Mouse (Mus musculus): ENCODE measurements at regions not wholly inside any gene's neighbourhood (a gene's known extent, or its start where the extent isn't known, plus 50 kb on each side); places are given as distances from the start of the nearest gene placed in this dataset.

- H3K27me3 ChIP-seq (ENCODE audit: control insufficient read depth, insufficient read depth, low read length) = no peaks in the 10 kb centered on the region
- no peak overlapping the region for H3K4me2 ChIP-seq (replicated peaks; ENCODE audit: low read depth, low read length)
- ATAC-seq (ENCODE audit: low FRiP score, low TSS enrichment) = no peak
- no peak overlapping the region for H3K4me3 ChIP-seq (ENCODE audit: low read length)
- 68% methylated on average over 1 of the region's 1 CpGs for WGBS
- H3K4me1 ChIP-seq (ENCODE audit: control insufficient read depth, insufficient read depth, low read length) = no peaks in the 10 kb centered on the region
- H3K27ac ChIP-seq (ENCODE audit: low read depth, low read length) = no peak overlapping the region
- H3K9ac ChIP-seq (ENCODE audit: low read depth, low read length) = no peak overlapping the region
- no peaks in the 10 kb centered on the region for H3K9me3 ChIP-seq (ENCODE audit: control insufficient read depth, low read length)
- no peaks in the 10 kb centered on the region for H3K36me3 ChIP-seq (ENCODE audit: control insufficient read depth, insufficient read depth, low read length)
Measured at GRCm38 (mm10) chr8:53939519-53939918, 137.9 kb upstream of the Vegfc start.

GRCm38 (mm10) chr8:53941144-53941543 lies 136.3 kb upstream of the Vegfc start:
- no peak overlapping the region for H3K4me2 ChIP-seq (replicated peaks; ENCODE audit: low read depth, low read length)
- no peaks in the 10 kb centered on the region for H3K9me3 ChIP-seq (ENCODE audit: control insufficient read depth, low read length)
- 94% methylated on average over 2 of the region's 2 CpGs for WGBS
- no peak overlapping the region for H3K27ac ChIP-seq (ENCODE audit: low read depth, low read length)
- no peaks in the 10 kb centered on the region for H3K36me3 ChIP-seq (ENCODE audit: control insufficient read depth, insufficient read depth, low read length)
- H3K9ac ChIP-seq (ENCODE audit: low read depth, low read length) = no peak overlapping the region
- no peaks in the 10 kb centered on the region for H3K4me1 ChIP-seq (ENCODE audit: control insufficient read depth, insufficient read depth, low read length)
- no peaks in the 10 kb centered on the region for H3K27me3 ChIP-seq (ENCODE audit: control insufficient read depth, insufficient read depth, low read length)
- ATAC-seq (ENCODE audit: low FRiP score, low TSS enrichment) = no peak
- no peak overlapping the region for H3K4me3 ChIP-seq (ENCODE audit: low read length)

GRCm38 (mm10) chr8:53945561-53945960 lies 131.8 kb upstream of the Vegfc start:
- Histone ChIP-seq H3K9me3 (ENCODE audit: control insufficient read depth, low read length) (no peaks in the 10 kb centered on the region), H3K4me2 (replicated peaks; ENCODE audit: low read depth, low read length) (no peak overlapping the region), H3K4me1 (ENCODE audit: control insufficient read depth, insufficient read depth, low read length) (no peaks in the 10 kb centered on the region), H3K27ac (ENCODE audit: low read depth, low read length) (no peak overlapping the region), H3K27me3 (ENCODE audit: control insufficient read depth, insufficient read depth, low read length) (no peaks in the 10 kb centered on the region), H3K9ac (ENCODE audit: low read depth, low read length) (no peak overlapping the region), H3K36me3 (ENCODE audit: control insufficient read depth, insufficient read depth, low read length) (no peaks in the 10 kb centered on the region), H3K4me3 (ENCODE audit: low read length) (no peak overlapping the region)
- WGBS = 70% methylated on average over 2 of the region's 2 CpGs
- no peak for ATAC-seq (ENCODE audit: low FRiP score, low TSS enrichment)

- H3K27me3 ChIP-seq (ENCODE audit: control insufficient read depth, insufficient read depth, low read length) = no peaks in the 10 kb centered on the region
- H3K4me1 ChIP-seq (ENCODE audit: control insufficient read depth, insufficient read depth, low read length) = no peaks in the 10 kb centered on the region
- no peak overlapping the region for H3K4me3 ChIP-seq (ENCODE audit: low read length)
- H3K27ac ChIP-seq (ENCODE audit: low read depth, low read length) = no peak overlapping the region
- H3K36me3 ChIP-seq (ENCODE audit: control insufficient read depth, insufficient read depth, low read length) = no peaks in the 10 kb centered on the region
- no peak overlapping the region for H3K4me2 ChIP-seq (replicated peaks; ENCODE audit: low read depth, low read length)
- no peak overlapping the region for H3K9ac ChIP-seq (ENCODE audit: low read depth, low read length)
- no peaks in the 10 kb centered on the region for H3K9me3 ChIP-seq (ENCODE audit: control insufficient read depth, low read length)
- ATAC-seq (ENCODE audit: low FRiP score, low TSS enrichment) = no peak
Measured at GRCm38 (mm10) chr8:53947384-53947783, 130.0 kb upstream of the Vegfc start.

GRCm38 (mm10) chr8:53954476-53955158 lies 122.8 kb upstream of the Vegfc start:
- Histone ChIP-seq H3K27ac (ENCODE audit: low read depth, low read length) (no peak overlapping the region), H3K9ac (ENCODE audit: low read depth, low read length) (no peak overlapping the region), H3K9me3 (ENCODE audit: control insufficient read depth, low read length) (no peaks in the 10 kb centered on the region), H3K4me2 (replicated peaks; ENCODE audit: low read depth, low read length) (no peak overlapping the region), H3K27me3 (ENCODE audit: control insufficient read depth, insufficient read depth, low read length) (no peaks in the 10 kb centered on the region), H3K4me1 (ENCODE audit: control insufficient read depth, insufficient read depth, low read length) (no peaks in the 10 kb centered on the region), H3K4me3 (ENCODE audit: low read length) (no peak overlapping the region), H3K36me3 (ENCODE audit: control insufficient read depth, insufficient read depth, low read length) (no peaks in the 10 kb centered on the region)
- WGBS = 80% methylated on average over 4 of the region's 4 CpGs
- no peak for ATAC-seq (ENCODE audit: low FRiP score, low TSS enrichment)

GRCm38 (mm10) chr8:53956148-53956547 lies 121.3 kb upstream of the Vegfc start:
- no peaks in the 10 kb centered on the region for H3K9me3 ChIP-seq (ENCODE audit: control insufficient read depth, low read length)
- ATAC-seq (ENCODE audit: low FRiP score, low TSS enrichment) = no peak
- no peaks in the 10 kb centered on the region for H3K27me3 ChIP-seq (ENCODE audit: control insufficient read depth, insufficient read depth, low read length)
- no peak overlapping the region for H3K4me2 ChIP-seq (replicated peaks; ENCODE audit: low read depth, low read length)
- no peak overlapping the region for H3K9ac ChIP-seq (ENCODE audit: low read depth, low read length)
- H3K4me1 ChIP-seq (ENCODE audit: control insufficient read depth, insufficient read depth, low read length) = no peaks in the 10 kb centered on the region
- no peaks in the 10 kb centered on the region for H3K36me3 ChIP-seq (ENCODE audit: control insufficient read depth, insufficient read depth, low read length)
- H3K27ac ChIP-seq (ENCODE audit: low read depth, low read length) = no peak overlapping the region
- H3K4me3 ChIP-seq (ENCODE audit: low read length) = no peak overlapping the region
- 75% methylated on average over 2 of the region's 2 CpGs for WGBS

GRCm38 (mm10) chr8:53958548-53958947 lies 118.9 kb upstream of the Vegfc start:
- no peak overlapping the region for H3K4me2 ChIP-seq (replicated peaks; ENCODE audit: low read depth, low read length)
- H3K9ac ChIP-seq (ENCODE audit: low read depth, low read length) = no peak overlapping the region
- no peaks in the 10 kb centered on the region for H3K4me1 ChIP-seq (ENCODE audit: control insufficient read depth, insufficient read depth, low read length)
- H3K27ac ChIP-seq (ENCODE audit: low read depth, low read length) = no peak overlapping the region
- WGBS = 65% methylated on average over 1 of the region's 1 CpGs
- H3K4me3 ChIP-seq (ENCODE audit: low read length) = no peak overlapping the region
- H3K36me3 ChIP-seq (ENCODE audit: control insufficient read depth, insufficient read depth, low read length) = no peaks in the 10 kb centered on the region
- no peaks in the 10 kb centered on the region for H3K9me3 ChIP-seq (ENCODE audit: control insufficient read depth, low read length)
- ATAC-seq (ENCODE audit: low FRiP score, low TSS enrichment) = no peak
- H3K27me3 ChIP-seq (ENCODE audit: control insufficient read depth, insufficient read depth, low read length) = no peaks in the 10 kb centered on the region

- no peak overlapping the region for H3K27ac ChIP-seq (ENCODE audit: low read depth, low read length)
- H3K9ac ChIP-seq (ENCODE audit: low read depth, low read length) = no peak overlapping the region
- no peaks in the 10 kb centered on the region for H3K9me3 ChIP-seq (ENCODE audit: control insufficient read depth, low read length)
- WGBS = 90% methylated on average over 1 of the region's 1 CpGs
- H3K4me3 ChIP-seq (ENCODE audit: low read length) = no peak overlapping the region
- ATAC-seq (ENCODE audit: low FRiP score, low TSS enrichment) = no peak
- no peaks in the 10 kb centered on the region for H3K27me3 ChIP-seq (ENCODE audit: control insufficient read depth, insufficient read depth, low read length)
- no peaks in the 10 kb centered on the region for H3K36me3 ChIP-seq (ENCODE audit: control insufficient read depth, insufficient read depth, low read length)
- no peaks in the 10 kb centered on the region for H3K4me1 ChIP-seq (ENCODE audit: control insufficient read depth, insufficient read depth, low read length)
- H3K4me2 ChIP-seq (replicated peaks; ENCODE audit: low read depth, low read length) = no peak overlapping the region
Measured at GRCm38 (mm10) chr8:53962993-53963392, 114.4 kb upstream of the Vegfc start.

- Histone ChIP-seq H3K4me3 (ENCODE audit: low read length) (no peak overlapping the region), H3K27me3 (ENCODE audit: control insufficient read depth, insufficient read depth, low read length) (no peaks in the 10 kb centered on the region), H3K36me3 (ENCODE audit: control insufficient read depth, insufficient read depth, low read length) (no peaks in the 10 kb centered on the region), H3K9me3 (ENCODE audit: control insufficient read depth, low read length) (no peaks in the 10 kb centered on the region), H3K4me1 (ENCODE audit: control insufficient read depth, insufficient read depth, low read length) (no peaks in the 10 kb centered on the region), H3K4me2 (replicated peaks; ENCODE audit: low read depth, low read length) (no peak overlapping the region), H3K9ac (ENCODE audit: low read depth, low read length) (no peak overlapping the region), H3K27ac (ENCODE audit: low read depth, low read length) (no peak overlapping the region)
- 84% methylated on average over 2 of the region's 2 CpGs for WGBS
- no peak for ATAC-seq (ENCODE audit: low FRiP score, low TSS enrichment)
Measured at GRCm38 (mm10) chr8:53984296-53984695, 93.1 kb upstream of the Vegfc start.

All from kidney, embryonic 14.5 days (tissue).